Mouse (Mus musculus) intestine, embryonic 14.5 days (tissue): ENCODE results near the gene Slco1b2. TPM values are rescaled to one million over a fixed set of nuclear protein-coding genes. Genes with fewer than 3 reads are reported as not detected.

ENCODE experiments used
- ATAC-seq: fragments of 200-750 bp; cut with Nextera tagmentation; replicated peaks from 2 replicates; pipeline ENCODE4 v1.8.0; 2017; ENCODE audit warnings: low read depth, moderate number of reproducible peaks, moderate TSS enrichment, moderate library complexity; ENCODE audit not compliant: low FRiP score, low TSS enrichment
- DNase-seq: peaks from one replicate; pipeline ENCODE4 v3.0.0-alpha.2; 2018; ENCODE audit warnings: low spot score
- H3K27ac ChIP-seq: fragments of 300-500 bp; sonication (generic); 2 replicates; pipeline ENCODE4 v1.5.1; 2014; ENCODE audit warnings: low read depth, mild to moderate bottlenecking, control low read depth
- H3K27me3 ChIP-seq: fragments of 300-500 bp; sonication (generic); replicated peaks from 2 replicates; pipeline ENCODE4 v1.6.1; 2014; ENCODE audit warnings: low read length, control low read depth; ENCODE audit not compliant: control insufficient read depth, insufficient read depth
- H3K36me3 ChIP-seq: fragments of 300-500 bp; sonication (generic); 2 replicates; pipeline ENCODE4 v1.6.1; 2014; ENCODE audit warnings: low read length, control low read depth; ENCODE audit not compliant: control insufficient read depth, insufficient read depth
- H3K4me1 ChIP-seq: fragments of 300-500 bp; sonication (generic); replicated peaks from 2 replicates; pipeline ENCODE4 v1.6.1; 2014; ENCODE audit warnings: low read length, control low read depth, mixed read lengths; ENCODE audit not compliant: control insufficient read depth, insufficient read depth
- H3K4me2 ChIP-seq: fragments of 300-500 bp; sonication (generic); 2 replicates; pipeline ENCODE4 v1.6.1; 2014; ENCODE audit warnings: low read length
- H3K4me3 ChIP-seq: fragments of 300-500 bp; sonication (generic); 2 replicates; pipeline ENCODE4 v1.5.1; 2014; ENCODE audit warnings: low read depth, low read length, control low read depth, mixed read lengths
- H3K9ac ChIP-seq: fragments of 300-500 bp; sonication (generic); 2 replicates; pipeline ENCODE4 v1.6.1; 2014; ENCODE audit warnings: mild to moderate bottlenecking, low read length
- H3K9me3 ChIP-seq: fragments of 300-500 bp; sonication (generic); 2 replicates; pipeline ENCODE4 v1.6.1; 2016; ENCODE audit warnings: low read length, control low read depth; ENCODE audit not compliant: control insufficient read depth
- WGBS: fragments of 180-500 bp; shearing (Covaris S2); extraction: QIAGEN DNeasy Blood & Tissue Kit; methylation state at CpG from one replicate; pipeline ENCODE4 v1.1.7; 2014; 5-methylcytosine and 5-hydroxymethylcytosine counted together
- polyA plus RNA-seq: library from polyadenylated mRNA; unstranded; fragments of >200 nt; fragmentation: Nextera tagmentation; extraction: Ambion mirVana; gene quantifications from 2 replicates; pipeline ENCODE4 v1.2.1, GENCODE M21; 2014

The Slco1b2 gene
- polyA plus RNA-seq, 1 experiment from 2014 or later, result not detected

DNA sequence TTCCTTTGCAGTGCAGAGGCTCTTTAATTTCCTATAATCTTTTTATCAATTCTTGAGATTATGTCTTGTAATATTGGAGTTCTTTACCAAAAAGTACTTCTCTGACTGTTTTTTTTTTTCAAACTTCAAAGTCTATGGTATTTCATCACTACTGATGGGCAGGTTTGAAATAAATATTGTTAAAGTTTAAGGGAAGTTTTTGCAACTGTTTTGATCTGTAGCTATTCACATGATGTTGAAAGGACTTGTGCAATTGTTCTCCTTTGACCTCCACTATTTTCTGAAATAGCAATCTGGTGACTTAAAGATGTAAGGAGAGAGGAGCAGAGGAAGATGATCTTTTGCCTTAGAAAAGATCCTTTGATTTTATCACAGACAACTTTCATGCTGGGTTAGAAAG is 15.3 kb upstream of the Slco1b2 start:
- no peaks in the 10 kb centered on the region for H3K9me3 ChIP-seq
- no peaks in the 10 kb centered on the region for H3K36me3 ChIP-seq
- no peak overlapping the region for H3K27ac ChIP-seq
- no peak overlapping the region for H3K4me3 ChIP-seq
- H3K9ac ChIP-seq, result no peak overlapping the region
- DNase-seq (no peak), ATAC-seq (no peak)
- H3K27me3 ChIP-seq, result no peaks in the 10 kb centered on the region
- H3K4me1 ChIP-seq, result no peaks in the 10 kb centered on the region
- H3K4me2 ChIP-seq, result no peak overlapping the region

DNA sequence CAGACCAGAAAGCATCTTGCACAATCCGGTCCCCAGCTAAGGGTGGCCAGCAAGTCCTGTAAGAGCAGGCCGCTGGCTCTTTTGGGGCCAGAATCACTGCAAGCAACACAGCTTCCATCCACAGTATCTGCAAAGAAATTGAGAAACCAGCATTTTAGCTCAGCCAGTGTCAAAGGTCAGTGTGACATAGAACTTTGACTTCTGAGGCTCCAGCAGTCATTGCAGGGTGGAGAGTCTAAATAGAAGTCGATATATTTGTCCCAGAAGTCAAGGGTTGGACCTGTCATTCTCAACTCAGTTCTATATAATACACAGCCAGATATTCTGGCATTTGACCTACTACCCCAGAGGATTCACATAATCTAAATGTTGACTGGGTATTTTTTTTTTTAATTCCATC is 14.0 kb upstream of the Slco1b2 start:
- H3K4me1 ChIP-seq, result no peaks in the 10 kb centered on the region
- DNase-seq (no peak), ATAC-seq (no peak)
- no peak overlapping the region for H3K9ac ChIP-seq
- no peak overlapping the region for H3K4me2 ChIP-seq
- H3K27ac ChIP-seq, result no peak overlapping the region
- H3K27me3 ChIP-seq, result no peaks in the 10 kb centered on the region
- no peaks in the 10 kb centered on the region for H3K36me3 ChIP-seq
- WGBS, result 87% methylated on average over 3 of the region's 3 CpGs
- no peak overlapping the region for H3K4me3 ChIP-seq
- no peaks in the 10 kb centered on the region for H3K9me3 ChIP-seq

DNA sequence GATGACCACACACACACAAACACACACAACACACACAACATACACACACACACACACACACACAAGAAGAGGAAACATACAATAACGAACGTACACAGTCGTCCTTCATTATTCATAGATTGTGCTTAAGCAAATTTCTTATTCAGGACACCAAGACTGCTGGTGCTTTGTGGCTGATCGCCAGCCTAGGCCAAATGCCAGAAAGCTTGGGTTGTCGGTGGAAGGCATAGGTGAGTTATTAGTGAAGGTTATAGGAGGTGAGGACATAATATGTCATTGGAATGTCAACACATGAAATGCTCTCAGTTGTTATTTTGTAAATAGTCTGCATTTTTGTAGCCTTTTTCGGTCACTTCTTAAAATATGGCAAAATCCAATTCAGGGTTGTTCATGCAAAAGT is 3.6 kb downstream of the Slco1b2 start:
- no peak for DNase-seq
- Histone ChIP-seq H3K4me2 (no peak overlapping the region), H3K4me1 (no peaks in the 10 kb centered on the region), H3K4me3 (no peak overlapping the region), H3K27ac (no peak overlapping the region), H3K9ac (no peak overlapping the region), H3K36me3 (no peaks in the 10 kb centered on the region), H3K9me3 (no peaks in the 10 kb centered on the region), H3K27me3 (no peaks in the 10 kb centered on the region)
- ATAC-seq, result no peak
- 82% methylated on average over 6 of the region's 6 CpGs for WGBS

DNA sequence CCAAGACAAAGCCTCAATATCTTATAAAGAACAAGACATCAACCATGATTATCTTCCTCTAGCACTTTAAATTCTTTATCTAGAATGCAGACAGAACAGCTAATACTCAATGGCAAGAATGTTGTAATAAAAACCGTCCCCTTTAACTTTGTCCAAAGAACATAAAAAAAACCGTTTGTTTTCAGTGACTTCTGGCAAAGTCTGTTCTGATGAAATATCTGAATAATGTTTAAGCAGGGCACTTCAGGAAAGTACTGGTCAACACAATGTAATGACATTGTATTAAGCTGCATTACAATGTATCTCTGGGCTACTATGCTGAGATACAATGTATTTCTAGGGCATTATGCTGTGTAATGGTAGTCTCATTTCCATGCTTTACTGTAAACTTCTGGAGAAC is 5.9 kb downstream of the Slco1b2 start:
- no peak overlapping the region for H3K27ac ChIP-seq
- H3K4me1 ChIP-seq, result no peaks in the 10 kb centered on the region
- DNase-seq, result no peak
- no peak overlapping the region for H3K9ac ChIP-seq
- 57% methylated on average over 2 of the region's 2 CpGs for WGBS
- H3K4me3 ChIP-seq, result no peak overlapping the region
- no peaks in the 10 kb centered on the region for H3K9me3 ChIP-seq
- no peak overlapping the region for H3K4me2 ChIP-seq
- H3K36me3 ChIP-seq, result no peaks in the 10 kb centered on the region
- no peaks in the 10 kb centered on the region for H3K27me3 ChIP-seq
- no peak for ATAC-seq

DNA sequence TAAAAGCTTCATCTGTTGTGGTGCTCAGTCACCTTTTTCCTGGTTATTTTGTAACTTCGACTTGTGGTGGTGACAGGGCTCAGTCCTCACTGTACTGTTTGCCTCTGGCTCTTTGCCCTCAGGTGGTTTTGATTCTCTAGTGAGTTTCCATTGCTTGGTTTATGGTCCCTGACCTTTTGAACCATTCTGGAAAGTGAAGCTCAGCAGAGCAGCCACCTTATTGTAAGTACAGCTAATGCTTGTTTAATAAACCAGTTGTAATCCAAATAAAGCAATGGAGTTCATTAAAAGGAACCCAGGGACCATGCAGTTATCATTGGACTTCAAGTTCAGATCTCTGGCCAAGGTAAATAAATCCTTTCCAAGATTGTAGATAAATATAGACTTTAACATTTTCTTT is 11.3 kb downstream of the Slco1b2 start:
- Histone ChIP-seq H3K4me1 (no peaks in the 10 kb centered on the region), H3K9ac (no peak overlapping the region), H3K27ac (no peak overlapping the region), H3K4me3 (no peak overlapping the region), H3K36me3 (no peaks in the 10 kb centered on the region), H3K27me3 (no peaks in the 10 kb centered on the region), H3K4me2 (no peak overlapping the region), H3K9me3 (no peaks in the 10 kb centered on the region)
- 46% methylated on average over 1 of the region's 1 CpGs for WGBS
- ATAC-seq (no peak), DNase-seq (no peak)

DNA sequence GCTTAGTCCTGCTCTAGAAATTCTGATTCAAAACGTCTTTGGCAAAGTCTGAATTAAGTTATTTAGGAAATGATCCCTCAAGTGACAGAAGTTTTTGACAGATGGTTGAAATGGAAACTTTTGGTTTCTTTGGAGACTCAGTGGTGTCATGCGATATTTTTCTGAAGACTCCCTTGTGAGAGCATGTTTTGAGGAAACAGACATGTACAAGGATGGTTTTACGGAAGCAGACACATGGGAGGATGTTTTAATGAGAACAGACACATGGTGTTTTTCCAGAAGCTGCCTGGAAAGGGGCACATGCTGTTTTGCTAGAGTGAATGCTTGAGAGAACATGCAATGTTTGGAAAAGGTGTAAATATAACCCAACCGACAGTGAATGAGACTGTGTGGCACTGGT is 57.7 kb downstream of the Slco1b2 start:
- H3K4me1 ChIP-seq, result no peaks in the 10 kb centered on the region
- no peak overlapping the region for H3K4me2 ChIP-seq
- H3K27ac ChIP-seq, result no peak overlapping the region
- ATAC-seq, result no peak
- no peak overlapping the region for H3K4me3 ChIP-seq
- no peak for DNase-seq
- no peaks in the 10 kb centered on the region for H3K9me3 ChIP-seq
- WGBS, result 60% methylated on average over 4 of the region's 4 CpGs
- no peaks in the 10 kb centered on the region for H3K36me3 ChIP-seq
- H3K9ac ChIP-seq, result no peak overlapping the region
- no peaks in the 10 kb centered on the region for H3K27me3 ChIP-seq

DNA sequence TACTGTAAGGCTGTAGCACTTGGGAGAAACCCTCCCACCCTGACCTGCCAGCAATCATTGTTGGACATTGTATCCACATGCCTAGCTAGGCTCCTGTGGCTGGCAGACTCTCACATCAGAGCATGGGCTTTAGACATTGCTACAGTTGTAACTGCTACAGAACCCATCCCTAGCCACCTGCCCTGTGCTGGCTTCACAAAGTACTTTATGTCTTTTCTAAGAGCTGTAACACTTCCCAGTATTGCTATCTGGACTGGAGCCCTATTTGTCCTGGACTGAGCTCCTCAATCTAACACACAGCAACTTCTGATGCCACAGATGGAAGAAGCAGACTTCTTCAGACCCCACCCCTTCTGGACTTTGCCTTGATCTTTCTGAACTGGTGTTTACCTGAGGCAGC is 61.9 kb downstream of the Slco1b2 start:
- DNase-seq (no peak), ATAC-seq (no peak)
- no peaks in the 10 kb centered on the region for H3K9me3 ChIP-seq
- H3K27me3 ChIP-seq, result no peaks in the 10 kb centered on the region
- no peaks in the 10 kb centered on the region for H3K4me1 ChIP-seq
- H3K36me3 ChIP-seq, result no peaks in the 10 kb centered on the region
- H3K27ac ChIP-seq, result no peak overlapping the region
- H3K4me2 ChIP-seq, result no peak overlapping the region
- no peak overlapping the region for H3K4me3 ChIP-seq
- H3K9ac ChIP-seq, result no peak overlapping the region

Other genes with a start within 250 kb of the Slco1b2 start
- gene Slco1c1, start 105.2 kb upstream of the Slco1b2 start, polyA plus RNA-seq, result 0.12 and 0.16 TPM in 2 replicates
- gene Gm5724, start 144.3 kb downstream of the Slco1b2 start, polyA plus RNA-seq, result not detected in 2 replicates
- not detected in 2 replicates for gene Slco1a4, start 226.7 kb downstream of the Slco1b2 start, polyA plus RNA-seq